Mouse (Mus musculus): ENCODE data around the gene Gm20403.
"Not testable (repeated sequence)": the region's sequence is repeated elsewhere in the genome, so short reads cannot be mapped to it uniquely, and the experiment has no call there.

The Gm20403 gene

DNA sequence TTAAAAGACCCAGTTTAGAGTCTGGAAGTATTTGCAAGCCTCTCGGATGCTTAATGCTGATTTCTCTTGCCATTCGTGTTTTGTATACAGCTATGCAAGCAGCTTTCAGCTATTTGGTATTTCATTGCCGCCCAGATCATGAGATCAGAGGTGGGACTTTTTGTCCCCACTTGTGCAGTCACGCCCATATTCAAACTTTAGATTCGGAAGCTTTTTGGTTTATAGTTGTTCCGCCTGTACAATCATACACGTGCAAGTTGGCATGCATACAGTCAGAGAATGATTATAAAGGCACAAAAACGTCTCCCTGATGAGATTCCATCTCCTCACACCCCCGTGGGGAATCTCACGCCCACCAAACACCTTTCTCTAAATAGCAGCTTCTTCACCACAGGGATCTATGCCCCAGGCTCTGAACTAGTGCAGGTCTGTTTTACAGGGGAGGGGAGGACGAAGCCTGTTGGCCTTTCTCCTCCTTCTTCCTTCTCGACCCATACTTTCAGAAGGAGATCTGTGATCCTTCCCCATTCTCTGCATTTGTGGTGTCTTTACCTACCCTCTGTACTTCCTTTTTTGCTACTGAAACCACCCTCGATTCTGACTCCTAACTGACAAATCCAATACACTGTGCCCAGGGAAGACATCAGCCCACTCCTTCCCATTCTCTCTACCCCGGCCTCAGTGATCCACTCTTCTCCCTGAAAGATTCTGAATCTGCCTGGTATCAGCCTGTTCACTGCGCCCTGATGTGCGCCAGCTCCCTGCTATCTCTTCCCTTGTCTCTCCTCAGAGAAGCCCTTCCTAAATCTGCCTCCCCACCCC is 7.1 kb upstream of the Gm20403 start:
- DNase-seq (ENCODE audit: low read depth, low spot score): no peak

DNA sequence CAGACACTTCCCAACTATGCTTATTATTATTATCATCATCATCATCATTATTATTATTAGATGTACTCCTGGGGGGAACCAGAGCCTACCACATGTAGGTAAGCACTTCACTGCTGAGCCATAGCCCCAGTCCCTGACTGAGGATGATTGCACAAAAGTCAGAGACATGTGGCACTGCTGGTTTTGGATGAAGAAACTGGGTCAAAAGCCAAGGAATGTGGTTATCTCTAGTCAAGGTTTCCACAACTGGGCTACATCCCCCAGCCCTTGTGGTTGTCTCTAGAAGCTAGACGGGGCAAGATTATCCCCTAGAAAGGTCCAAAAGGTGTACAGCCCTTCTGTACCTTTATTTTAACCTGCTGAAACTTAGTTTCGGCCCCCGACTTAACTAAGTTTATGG is 6.5 kb upstream of the Gm20403 start:
- no peak for DNase-seq (ENCODE audit: low read depth, low spot score)

DNA sequence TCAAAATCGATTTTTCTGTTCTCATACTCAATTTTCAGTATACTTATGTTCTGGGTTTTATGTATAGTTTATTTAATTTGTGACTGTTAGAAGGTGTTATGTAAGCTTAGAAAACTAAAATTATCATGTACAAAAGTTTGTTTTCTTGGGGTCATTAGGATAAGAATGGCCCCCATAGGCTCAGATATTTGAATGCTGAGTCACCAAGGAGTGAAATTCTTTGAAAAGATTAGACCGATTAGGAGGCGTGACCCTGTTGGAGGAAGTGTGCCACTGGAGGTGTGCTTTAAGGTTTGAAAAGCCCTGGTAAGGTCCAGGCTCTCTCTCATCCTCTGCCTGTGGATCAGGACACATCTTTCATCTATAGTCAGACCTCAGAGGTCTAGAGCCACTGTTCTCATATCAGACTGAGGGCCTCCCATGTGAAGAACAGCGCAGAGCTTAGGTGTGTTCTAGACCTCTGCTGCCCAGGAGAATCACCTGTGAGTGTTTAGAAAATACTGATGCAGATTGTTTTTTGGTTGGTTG is 2.1 kb upstream of the Gm20403 start:
- no peak for DNase-seq (ENCODE audit: low read depth, low spot score)

DNA sequence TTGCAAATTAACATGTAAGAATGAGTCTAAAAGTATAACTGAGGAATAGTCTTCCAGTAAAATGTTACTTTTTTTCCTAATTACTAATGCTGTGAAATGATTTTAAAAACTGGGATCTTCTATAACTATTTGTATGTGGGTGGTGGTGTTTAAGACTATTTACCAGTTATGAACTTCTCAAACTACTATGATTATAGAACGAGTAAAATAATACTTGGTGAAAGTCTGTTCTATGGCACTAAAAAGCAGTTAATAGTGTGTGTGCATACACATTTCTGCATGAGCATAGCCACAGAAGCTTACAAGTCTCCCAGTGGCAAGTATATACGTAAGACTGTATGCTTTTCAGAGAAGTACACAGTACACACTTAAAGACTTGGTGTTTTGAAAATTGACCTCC is 827 bp upstream of the Gm20403 start:
- DNase-seq (ENCODE audit: low read depth, low spot score): no peak

DNA sequence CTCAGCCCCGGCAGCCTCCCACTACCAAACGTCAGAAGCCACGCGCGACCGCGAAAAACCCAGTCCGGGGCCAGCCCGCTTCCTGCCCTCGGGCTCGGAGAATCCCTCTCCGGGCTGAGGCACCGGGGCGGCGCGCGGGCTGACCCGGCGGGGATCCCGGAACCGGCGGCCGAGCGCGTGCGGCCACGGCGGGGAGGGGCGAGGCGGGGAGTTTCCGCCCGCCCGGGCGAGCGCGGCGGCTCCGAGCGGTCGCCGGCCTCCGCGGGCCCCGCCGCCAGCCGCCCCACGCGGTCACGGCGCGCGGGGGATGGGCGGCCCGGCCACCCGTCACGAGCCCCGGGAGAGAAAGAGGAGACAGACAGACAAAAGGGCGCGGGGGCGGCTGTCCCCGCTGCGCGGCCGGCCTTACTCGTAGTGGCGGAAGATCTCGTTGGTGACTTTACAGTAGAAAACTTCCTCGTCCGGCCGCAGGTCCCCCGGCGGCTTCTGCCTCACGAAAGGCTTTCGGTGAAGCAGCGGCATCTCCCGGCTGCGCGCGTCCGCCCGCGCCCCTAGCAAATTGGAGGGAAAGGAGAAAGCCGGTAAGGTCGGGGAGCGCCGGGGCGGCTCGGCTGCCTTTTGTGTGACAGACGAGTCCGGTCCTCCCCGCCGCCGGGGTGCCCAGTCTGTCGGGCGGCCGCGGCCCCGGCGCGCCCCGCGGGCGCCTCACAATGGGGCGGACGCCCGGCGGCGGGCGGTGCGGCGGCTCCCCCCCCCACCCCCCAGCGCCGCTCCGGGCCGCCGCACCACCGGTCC is 875 bp downstream of the Gm20403 start:
- peak; percentile 75 for DNase-seq (ENCODE audit: low read depth, low spot score)

DNA sequence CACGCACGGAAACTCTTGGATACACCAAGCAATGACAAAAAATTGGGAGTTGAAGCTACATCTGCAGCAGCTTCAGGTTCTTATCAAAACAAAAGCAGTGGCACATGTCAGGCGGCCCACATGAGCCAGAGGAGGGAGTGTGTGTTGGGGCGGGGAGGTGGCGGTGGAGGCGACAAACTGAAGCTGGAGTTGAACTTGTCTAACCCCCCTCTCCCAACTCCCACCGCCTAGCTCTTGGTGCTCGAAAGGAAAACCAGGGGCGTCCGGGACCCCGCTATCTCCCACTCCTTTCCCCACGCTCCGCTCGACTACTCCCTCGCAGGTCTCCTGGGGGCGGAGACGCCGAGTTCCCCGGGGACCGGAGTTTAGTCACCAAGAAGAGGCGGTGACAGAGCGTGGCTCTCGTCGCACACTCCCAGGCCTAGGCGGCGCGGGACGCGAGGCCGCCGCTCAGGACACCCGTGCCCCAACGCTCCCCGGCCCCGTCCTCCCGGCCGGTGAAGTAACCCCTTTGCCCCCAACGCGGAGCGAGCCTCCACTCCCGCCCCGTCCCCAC is 1.6 kb downstream of the Gm20403 start:
- peak; percentile 81 for DNase-seq (ENCODE audit: low read depth, low spot score)

DNA sequence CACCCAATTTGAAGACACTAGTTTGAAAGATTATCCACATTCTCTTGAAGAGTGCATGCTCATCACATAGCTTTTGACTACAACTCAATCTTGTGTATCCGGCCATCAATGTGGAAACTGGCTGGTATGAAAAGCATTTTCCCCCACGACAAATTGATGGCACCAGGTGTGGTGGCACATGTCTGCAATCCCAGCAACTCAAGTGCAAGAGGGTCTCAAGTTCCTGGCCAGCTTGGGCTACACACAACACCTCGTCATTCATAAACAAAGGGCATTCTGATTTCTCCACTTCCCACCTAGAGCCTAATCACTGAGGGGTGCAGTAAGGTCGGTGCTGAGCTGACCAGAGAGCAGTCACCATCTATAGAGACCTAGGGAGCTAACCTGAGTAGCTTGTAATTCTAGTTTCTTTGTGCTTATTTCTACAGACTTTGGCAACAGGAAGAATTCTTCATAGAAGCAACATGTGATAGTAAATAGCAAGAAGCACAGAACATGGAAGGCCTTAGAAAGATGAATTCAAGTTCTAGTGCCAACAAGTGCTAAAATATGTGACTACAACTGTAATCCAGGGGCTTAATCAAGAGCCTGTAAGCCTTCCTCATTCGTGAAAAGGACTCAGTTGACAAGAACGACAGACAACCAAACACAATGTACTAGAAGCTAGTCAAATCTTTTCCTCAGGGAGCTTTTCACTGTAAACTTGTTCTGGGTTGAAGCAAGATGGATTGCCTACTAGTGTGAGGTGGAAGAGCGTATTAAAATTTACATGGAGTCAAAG is 3.2 kb downstream of the Gm20403 start:
- no peak for DNase-seq (ENCODE audit: low read depth, low spot score)

DNA sequence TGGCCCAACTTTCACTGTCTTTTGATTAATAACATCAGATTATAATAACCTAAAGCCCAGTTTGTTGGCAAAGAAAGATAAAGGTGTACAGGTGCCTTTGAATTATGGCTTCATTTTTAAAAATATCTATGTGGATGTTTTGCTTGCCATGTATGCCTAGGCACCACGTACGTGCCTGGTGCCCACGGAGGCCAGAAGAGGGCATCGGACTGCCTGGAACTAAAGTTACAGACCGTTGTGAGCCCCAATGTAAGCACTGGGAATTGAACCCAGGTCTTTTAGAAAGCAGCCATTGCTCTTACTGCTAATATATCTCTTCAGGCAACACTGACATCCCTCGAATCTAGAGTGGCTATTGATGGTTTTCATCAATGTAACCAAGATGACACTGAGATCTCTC is 4.4 kb downstream of the Gm20403 start:
- peak; percentile 12 for DNase-seq (ENCODE audit: low read depth, low spot score)

DNA sequence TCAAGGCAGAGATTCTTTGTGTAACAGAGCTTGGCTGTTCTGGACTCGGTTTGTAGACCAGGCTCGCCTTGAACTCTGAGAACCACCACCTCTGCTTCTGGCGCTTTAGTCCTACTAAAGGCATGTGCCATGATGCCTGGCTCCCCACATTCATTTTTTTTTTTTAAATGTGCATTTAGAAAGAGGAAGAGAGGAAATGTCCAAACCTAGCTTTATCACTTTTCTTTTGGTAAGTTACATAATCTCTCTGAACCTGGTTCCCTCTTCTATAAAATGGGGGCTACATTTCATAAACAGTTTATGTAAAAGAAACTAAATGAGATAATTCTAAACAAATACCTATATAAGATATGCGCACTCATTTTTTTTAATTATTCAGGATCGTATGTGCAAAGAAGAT is 5.4 kb downstream of the Gm20403 start:
- no peak for DNase-seq (ENCODE audit: low read depth, low spot score)

DNA sequence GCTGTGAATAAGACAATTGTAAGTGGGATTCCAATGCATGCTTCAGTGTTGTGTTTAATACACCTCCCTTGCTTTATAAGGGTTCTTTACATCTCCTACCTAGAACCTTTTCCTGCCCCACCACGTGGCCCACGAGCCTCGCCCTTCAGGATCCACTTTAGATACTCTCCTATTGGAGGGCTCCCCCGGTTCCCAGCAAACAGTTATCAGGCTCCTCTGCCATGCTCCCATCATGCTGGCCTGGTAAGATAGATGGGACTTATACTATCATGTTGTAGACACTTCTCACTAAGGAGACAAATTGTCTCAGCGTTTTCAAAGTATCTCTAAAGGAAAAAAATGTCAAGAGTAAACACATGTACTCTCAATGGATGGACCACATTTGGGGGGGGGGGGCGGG is 5.8 kb downstream of the Gm20403 start:
- no peak for DNase-seq (ENCODE audit: low read depth, low spot score)

DNA sequence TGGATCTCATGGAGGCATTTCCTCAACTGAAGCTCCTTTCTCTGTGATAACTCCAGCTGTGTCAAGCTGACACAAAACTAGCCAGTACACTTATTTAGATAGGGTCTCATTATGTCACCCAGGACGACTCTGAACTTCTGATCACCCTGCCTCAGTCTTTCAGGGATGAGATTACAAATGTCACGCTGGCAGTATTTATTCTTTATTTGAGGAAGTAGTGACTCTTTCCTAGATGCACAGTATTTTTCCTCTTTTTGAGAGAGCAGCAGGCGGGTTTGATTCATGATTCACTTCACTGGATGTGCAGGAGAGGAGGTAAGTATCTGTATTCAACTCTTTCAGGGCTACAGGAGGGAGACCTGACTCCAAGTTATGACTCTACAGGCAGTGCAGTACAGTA is 17.3 kb downstream of the Gm20403 start:
- no peak for DNase-seq (ENCODE audit: low read depth, low spot score)

DNA sequence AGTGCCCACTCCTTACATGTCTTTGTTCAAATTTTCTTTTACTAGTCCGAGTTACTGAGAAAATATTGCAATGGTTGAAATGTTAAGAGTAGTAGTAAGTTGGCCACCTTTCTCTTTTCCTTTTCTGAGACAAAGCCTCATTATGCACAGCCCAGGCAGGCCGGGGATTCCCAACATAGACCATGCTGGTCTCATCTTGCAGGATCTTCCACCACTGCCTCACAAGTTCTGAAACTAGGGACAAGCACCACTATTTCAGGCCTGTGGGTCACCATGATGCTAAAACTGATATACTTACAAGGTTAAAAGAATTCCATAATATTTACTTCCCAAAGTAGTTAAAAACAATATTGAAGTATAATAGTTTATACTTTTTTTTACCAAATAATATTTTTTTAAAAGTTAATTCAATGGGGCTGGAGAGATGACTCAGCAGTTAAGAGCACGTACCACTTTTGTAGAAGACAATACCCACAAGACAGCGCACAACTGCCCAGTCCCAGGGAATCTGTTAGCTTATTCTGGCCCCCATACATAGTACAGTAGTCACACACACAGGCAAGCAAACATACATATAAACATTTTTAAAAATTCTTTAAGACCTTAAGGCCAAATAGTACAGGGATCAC is 20.7 kb downstream of the Gm20403 start:
- no peak for DNase-seq (ENCODE audit: low read depth, low spot score)

DNA sequence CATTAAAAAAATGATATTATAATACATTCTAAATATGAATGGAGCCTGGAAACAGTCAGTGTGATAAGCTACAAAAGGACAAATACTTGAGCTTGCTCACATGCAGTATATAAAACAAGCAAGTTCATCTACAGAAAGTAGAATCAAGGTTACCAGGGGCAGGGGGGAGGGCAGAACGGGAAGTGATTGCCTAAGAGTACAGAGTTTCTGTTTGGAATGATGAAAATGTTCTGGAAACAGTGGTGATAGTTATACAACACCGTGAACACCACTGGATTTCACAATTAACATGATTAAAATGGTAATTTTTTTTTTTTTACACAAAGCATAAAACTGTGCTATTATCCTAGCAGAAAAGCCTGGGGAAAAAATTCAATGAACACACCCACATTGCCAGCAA is 26.8 kb downstream of the Gm20403 start:
- DNase-seq (ENCODE audit: low read depth, low spot score): no peak

DNA sequence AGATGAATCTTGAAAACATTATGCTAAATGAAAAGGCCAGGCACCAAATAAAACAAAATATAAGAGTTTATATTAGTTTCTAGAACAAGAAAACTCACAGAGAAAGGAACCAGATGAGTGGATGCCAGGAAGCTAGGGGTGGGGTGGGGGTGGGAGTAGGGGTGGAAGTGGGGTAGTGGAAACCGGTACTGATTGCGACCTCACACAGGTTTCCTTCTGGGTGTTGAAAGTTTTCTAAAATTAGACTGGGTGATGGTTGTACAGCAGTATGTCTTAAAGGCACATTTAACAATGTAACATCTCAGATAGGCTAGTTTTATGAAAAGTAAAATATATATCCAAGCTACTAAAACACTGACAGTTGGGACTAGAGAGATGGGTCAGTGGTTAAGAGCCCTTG is 29.4 kb downstream of the Gm20403 start:
- DNase-seq (ENCODE audit: low read depth, low spot score): no peak

DNA sequence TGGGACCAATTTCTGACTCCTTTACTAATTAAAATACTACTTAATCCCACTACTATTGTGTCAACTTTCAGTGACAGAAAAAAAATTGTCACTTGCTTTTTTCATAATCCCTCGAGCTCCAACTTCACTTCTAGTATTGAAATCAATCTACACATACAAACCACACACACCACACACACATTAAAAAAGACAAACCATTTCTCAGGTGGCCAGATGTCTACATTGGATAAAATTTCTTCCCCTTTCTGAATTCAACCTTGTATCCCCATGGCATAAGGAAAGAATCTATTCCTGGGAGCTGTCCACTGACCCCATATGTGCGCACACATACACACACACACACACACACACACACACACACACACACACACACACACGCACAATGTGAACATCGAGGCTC is 29.9 kb downstream of the Gm20403 start:
- no peak for DNase-seq (ENCODE audit: low read depth, low spot score)

DNA sequence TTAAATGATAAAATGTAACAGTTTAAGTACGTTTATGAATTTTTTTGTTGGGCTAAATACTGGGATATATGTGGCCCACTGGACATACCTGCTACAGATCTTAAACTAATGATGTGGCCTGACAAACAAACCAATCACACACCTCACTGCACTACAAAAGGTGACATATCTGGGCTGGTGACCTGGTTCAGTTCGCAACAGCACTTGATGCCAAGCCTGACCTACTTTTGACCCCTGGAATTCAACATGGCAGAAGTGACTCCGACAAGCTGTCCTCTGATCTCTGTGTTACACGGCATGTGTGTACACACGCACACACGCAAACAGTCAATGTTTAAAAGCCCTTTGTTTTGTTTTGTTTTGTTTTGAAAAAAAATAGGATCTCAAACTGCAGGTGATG is 40.2 kb downstream of the Gm20403 start:
- DNase-seq (ENCODE audit: low read depth, low spot score): no peak

DNA sequence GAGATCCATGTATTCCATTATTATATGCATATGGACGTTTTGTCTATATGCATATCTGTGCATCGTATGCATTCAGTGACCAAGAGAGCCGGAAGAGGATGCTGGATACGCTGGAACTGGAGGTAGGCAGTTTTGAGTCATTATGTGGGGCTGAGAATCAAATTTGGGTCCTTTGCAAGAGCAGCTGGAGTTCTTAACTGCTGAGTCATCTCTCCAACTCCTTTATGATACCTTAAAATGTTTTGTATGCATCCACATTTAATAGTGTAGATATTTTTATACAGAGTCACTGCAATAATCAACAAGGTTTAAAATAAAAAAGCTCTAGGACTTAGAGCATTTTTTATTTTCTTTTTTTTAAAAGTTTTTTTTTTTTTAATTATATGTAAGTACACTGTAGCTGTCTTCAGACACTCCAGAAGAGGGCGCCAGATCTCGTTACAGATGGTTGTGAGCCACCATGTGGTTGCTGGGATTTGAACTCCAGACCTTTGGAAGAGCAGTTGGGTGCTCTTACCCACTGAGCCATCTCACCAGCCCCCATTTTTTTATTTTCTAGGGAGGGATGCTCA is 43.7 kb downstream of the Gm20403 start:
- not testable (repeated sequence) for DNase-seq (ENCODE audit: low read depth, low spot score)

DNA sequence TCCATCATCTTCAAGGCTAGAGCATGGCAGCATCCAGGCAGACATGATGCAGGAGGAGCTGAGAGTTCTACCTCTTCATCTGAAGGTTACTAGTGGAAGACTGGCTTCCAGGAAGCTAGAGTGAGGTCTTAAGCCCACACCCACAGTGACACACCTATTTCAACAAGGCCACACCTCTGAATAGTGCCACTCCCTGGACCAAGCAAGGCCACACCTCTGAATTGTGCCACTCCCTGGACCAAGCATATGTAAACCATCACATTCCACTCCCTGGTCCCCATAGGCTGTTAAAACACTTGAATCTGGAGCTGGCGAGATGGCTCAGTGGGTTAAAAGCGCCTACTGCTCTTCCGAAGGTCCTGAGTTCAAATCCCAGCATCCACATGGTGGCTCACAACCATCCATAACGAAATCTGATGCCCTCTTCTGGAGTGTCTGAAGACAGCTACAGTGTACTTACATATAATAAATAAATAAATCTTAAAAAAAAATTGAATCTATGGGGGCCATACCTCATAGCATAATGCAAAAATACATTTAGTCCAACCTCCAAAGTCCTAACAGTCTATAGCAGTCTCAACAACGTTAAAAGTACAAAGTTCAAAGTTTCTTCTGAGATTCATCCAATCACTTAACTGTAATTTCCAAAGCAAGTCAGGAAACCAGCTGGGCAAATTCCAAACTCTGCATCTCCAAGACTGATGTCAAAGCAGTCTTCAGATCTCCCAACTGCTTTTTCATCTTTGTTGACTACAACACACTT is 48.6 kb downstream of the Gm20403 start:
- DNase-seq (ENCODE audit: low read depth, low spot score): not testable (repeated sequence)
